Mouse (Mus musculus) MEL (cell line): ENCODE results near the gene Gm10912. TPM values are rescaled to one million over a fixed set of nuclear protein-coding genes. Genes with fewer than 3 reads are reported as not detected.

Source experiments
- DNase-seq: peaks from one replicate; pipeline ENCODE4 v3.0.0; 2011; ENCODE audit warnings: low read depth, low spot score
- H3K27ac ChIP-seq: 2 replicates; pipeline ENCODE4 v1.5.1; 2012; ENCODE audit warnings: low read depth, mild to moderate bottlenecking, control low read depth, low read length, moderate library complexity; ENCODE audit not compliant: control insufficient read depth
- H3K27me3 ChIP-seq, 2 experiments: fragments of 150-350 bp in 1 of 2; sonication (generic) in 1 of 2; 2 replicates each; pipeline ENCODE4 v1.6.1; 2012; ENCODE audit warnings: low read length in 2 of 2, mild to moderate bottlenecking in 2 of 2, improper control_type of control experiment in 1 of 2, moderate library complexity in 1 of 2; ENCODE audit not compliant: insufficient read depth in 2 of 2, control insufficient read depth in 1 of 2
- H3K36me3 ChIP-seq, 2 experiments: 2 replicates each; pipeline ENCODE4 v1.6.1; 2012 to 2014; ENCODE audit warnings: low read length in 2 of 2, improper control_type of control experiment in 1 of 2, inconsistent platforms in 1 of 2, mild to moderate bottlenecking in 1 of 2; ENCODE audit not compliant: insufficient read depth in 2 of 2, control insufficient read depth in 1 of 2
- H3K4me1 ChIP-seq, 2 experiments: fragments of 150-350 bp in 1 of 2; sonication (generic) in 1 of 2; 2 replicates each; pipeline ENCODE4 v1.6.1; 2012; ENCODE audit warnings: low read length in 2 of 2, improper control_type of control experiment in 1 of 2, mild to moderate bottlenecking in 1 of 2; ENCODE audit not compliant: insufficient read depth in 2 of 2, control insufficient read depth in 1 of 2
- H3K4me3 ChIP-seq, 2 experiments: fragments of 150-350 bp in 1 of 2; sonication (generic) in 1 of 2; 2 replicates each; pipeline ENCODE4 v1.5.1; 2012; ENCODE audit warnings: low read depth in 2 of 2, low read length in 2 of 2, mild to moderate bottlenecking in 2 of 2, moderate library complexity in 2 of 2, control low read depth in 1 of 2, improper control_type of control experiment in 1 of 2; ENCODE audit not compliant: control insufficient read depth in 1 of 2, insufficient read depth in 1 of 2
- H3K79me2 ChIP-seq: 2 replicates; pipeline ENCODE4 v1.6.1; 2012; ENCODE audit warnings: mild to moderate bottlenecking, low read length, moderate library complexity; ENCODE audit not compliant: control insufficient read depth, poor library complexity, insufficient read depth
- H3K9ac ChIP-seq: 2 replicates; pipeline ENCODE4 v1.6.1; 2012; ENCODE audit warnings: low read depth, mild to moderate bottlenecking, control low read depth, low read length, moderate library complexity; ENCODE audit not compliant: control insufficient read depth, poor library complexity, severe bottlenecking
- H3K9me3 ChIP-seq: fragments of 150-350 bp; sonication (generic); replicated peaks from 2 replicates; pipeline ENCODE4 v1.6.1; 2012; ENCODE audit warnings: mild to moderate bottlenecking, low read length, improper control_type of control experiment, moderate library complexity; ENCODE audit not compliant: insufficient read depth
- BHLHE40 ChIP-seq: IDR thresholded peaks from 2 replicates; pipeline ENCODE4 v1.6.1; 2012; ENCODE audit warnings: low read depth, mild to moderate bottlenecking, inconsistent platforms, low read length, improper control_type of control experiment, borderline replicate concordance
- CHD1 ChIP-seq: IDR thresholded peaks from 2 replicates; pipeline ENCODE4 v1.6.1; 2012; ENCODE audit warnings: low read depth, mild to moderate bottlenecking, inconsistent platforms, low read length, improper control_type of control experiment
- CTCF ChIP-seq, 3 experiments: IDR thresholded peaks in 2 of 3; conservative IDR thresholded peaks in 1 of 3; 2 replicates each; pipeline ENCODE4 v1.5.1; 2011 to 2012; ENCODE audit warnings: low read length in 3 of 3, low read depth in 2 of 3, mild to moderate bottlenecking in 2 of 3, improper control_type of control experiment in 1 of 3, inconsistent platforms in 1 of 3, mixed read lengths in 1 of 3, moderate library complexity in 1 of 3; ENCODE audit not compliant: control insufficient read depth in 1 of 3, insufficient read depth in 1 of 3, poor library complexity in 1 of 3, severe bottlenecking in 1 of 3
- E2F4 ChIP-seq: IDR thresholded peaks from 2 replicates; pipeline ENCODE4 v1.6.1; 2011; ENCODE audit warnings: low read depth, low read length, improper control_type of control experiment, borderline replicate concordance
- EP300 ChIP-seq, 2 experiments: IDR thresholded peaks; 2 replicates each; pipeline ENCODE4 v1.6.1; 2011; ENCODE audit warnings: improper control_type of control experiment in 2 of 2, low read length in 2 of 2, low read depth in 1 of 2, mild to moderate bottlenecking in 1 of 2
- GABPA ChIP-seq: IDR thresholded peaks from 2 replicates; pipeline ENCODE4 v1.6.1; 2012; ENCODE audit warnings: low read depth, mild to moderate bottlenecking, inconsistent platforms, low read length, improper control_type of control experiment, moderate library complexity
- JUND ChIP-seq: IDR thresholded peaks from 2 replicates; pipeline ENCODE4 v1.6.1; 2011; ENCODE audit warnings: low read depth, mild to moderate bottlenecking, improper control_type of control experiment, low read length
- MAX ChIP-seq: IDR thresholded peaks from 2 replicates; pipeline ENCODE4 v1.6.1; 2011; ENCODE audit warnings: low read length, improper control_type of control experiment
- MAZ ChIP-seq: IDR thresholded peaks from 2 replicates; pipeline ENCODE4 v1.6.1; 2012; ENCODE audit warnings: low read depth, mild to moderate bottlenecking, inconsistent platforms, low read length, improper control_type of control experiment
- NELFE ChIP-seq: IDR thresholded peaks from 2 replicates; pipeline ENCODE4 v1.6.1; 2011; ENCODE audit warnings: low read depth, low read length, improper control_type of control experiment
- POLR2A ChIP-seq, 2 experiments: IDR thresholded peaks; 2 replicates each; pipeline ENCODE4 v1.6.1; 2011 to 2012; ENCODE audit warnings: low read length in 2 of 2, mild to moderate bottlenecking in 2 of 2, control low read depth in 1 of 2, improper control_type of control experiment in 1 of 2, low read depth in 1 of 2, moderate library complexity in 1 of 2; ENCODE audit not compliant: control insufficient read depth in 1 of 2, insufficient read depth in 1 of 2, poor library complexity in 1 of 2
- POLR2AphosphoS2 ChIP-seq: IDR thresholded peaks from 2 replicates; pipeline ENCODE4 v1.6.1; 2011; ENCODE audit warnings: low read length, improper control_type of control experiment
- SIN3A ChIP-seq: IDR thresholded peaks from 2 replicates; pipeline ENCODE4 v1.6.1; 2012; ENCODE audit warnings: low read length, improper control_type of control experiment, inconsistent platforms
- TAL1 ChIP-seq: IDR thresholded peaks from 2 replicates; pipeline ENCODE4 v1.6.1; 2012; ENCODE audit warnings: mild to moderate bottlenecking, inconsistent platforms, low read length, moderate library complexity, mixed read lengths
- TBP ChIP-seq: IDR thresholded peaks from 2 replicates; pipeline ENCODE4 v1.8.0; 2011; ENCODE audit warnings: low read depth, low read length, improper control_type of control experiment
- TCF12 ChIP-seq: IDR thresholded peaks from 2 replicates; pipeline ENCODE4 v1.6.1; 2014; ENCODE audit warnings: low read depth, mild to moderate bottlenecking, inconsistent platforms, low read length, improper control_type of control experiment, moderate library complexity
- ZKSCAN1 ChIP-seq: IDR thresholded peaks from 2 replicates; pipeline ENCODE4 v1.6.1; 2012; ENCODE audit warnings: low read depth, mild to moderate bottlenecking, inconsistent platforms, low read length, improper control_type of control experiment, moderate library complexity
- polyA plus RNA-seq, 2 experiments: library from polyadenylated mRNA; stranded (reverse) in 1 of 2; unstranded in 1 of 2; fragments of >175 nt in 1 of 2; fragments of >200 nt in 1 of 2; gene quantifications; 2 replicates each; pipeline versions ENCODE4 v1.2.1 to v1.2.4; 2012; ENCODE audit warnings: low replicate concordance in 2 of 2, low read depth in 1 of 2; ENCODE audit not compliant: insufficient read length in 2 of 2, insufficient read depth in 1 of 2, missing spikeins in 1 of 2
- total RNA-seq: library from RNA; depleted of rRNA; stranded (reverse); fragments of 300-350 nt; gene quantifications from 2 replicates; pipeline ENCODE4 v1.2.3, GENCODE M21; 2012

The Gm10912 gene
- total and polyA plus RNA-seq, 3 experiments, result 0.06 to 0.08 TPM; not detected in 1

DNA sequence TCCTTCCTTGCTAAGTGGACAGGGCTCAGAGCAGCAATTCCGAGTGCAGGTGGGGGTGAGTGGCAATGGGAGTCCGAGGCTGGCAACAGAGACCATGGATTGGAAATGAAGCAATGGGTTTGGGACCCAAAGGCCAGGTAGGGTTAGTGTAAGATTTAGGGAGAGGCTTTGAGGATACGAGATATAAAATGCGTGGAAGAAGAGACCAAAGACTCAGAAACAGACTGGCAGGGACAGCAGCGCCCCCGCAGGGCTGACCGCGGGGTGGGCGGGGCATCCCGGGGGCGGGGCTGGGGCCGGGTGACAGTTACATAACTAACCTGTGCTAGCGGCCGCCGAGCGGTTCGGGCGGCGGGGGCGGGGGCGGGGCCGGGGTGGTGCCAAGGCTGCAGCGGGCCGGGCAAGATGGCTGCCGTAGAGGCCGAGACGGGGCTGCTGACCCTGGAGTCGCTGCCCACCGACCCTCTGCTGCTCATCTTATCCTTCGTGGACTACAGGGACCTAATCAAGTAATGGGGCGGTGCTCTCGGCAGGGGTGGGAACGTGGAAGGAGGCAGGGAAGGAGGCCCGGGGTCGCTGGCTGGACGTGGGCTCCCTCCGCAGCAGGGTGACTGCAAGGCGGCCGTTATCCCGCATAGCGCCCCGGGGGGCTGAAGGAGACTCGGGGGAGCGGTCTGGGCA lies 38.0 kb upstream of the Gm10912 start, which contains the start of gene Fbxo3:
TSS of gene Fbxo3 (plus strand) at position 264 of the 681 bp plus-strand sequence.
- peaks cover 0 to 16% of the 10 kb centered on the region in 2 experiments; a peak in 2 of 4 replicates for H3K36me3 ChIP-seq
- peaks cover 16% of the 10 kb centered on the region for H3K79me2 ChIP-seq
- peak within 1 kb of the TSS; percentile 97 to 100 for H3K4me3 ChIP-seq
- DNase-seq, result peak; percentile 92
- peaks cover 8 to 11% of the 10 kb centered on the region in 2 experiments for H3K4me1 ChIP-seq
- H3K27me3 ChIP-seq, result no peaks in the 10 kb centered on the region
- TF ChIP-seq EP300 (IDR thresholded peaks at IDR 0.05; ENCODE audit: low read depth in 1 of 2, low read length in 2 of 2), result no peak
- TF ChIP-seq MAX, result no peak
- TF ChIP-seq ZKSCAN1, result no peak
- no peak for TF ChIP-seq E2F4
- 0 out of 2 replicates have a peak, but pooled peaks have one; percentile 6 for TF ChIP-seq TBP
- 0 out of 2 replicates have a peak, but pooled peaks have one; percentile 29 for TF ChIP-seq TCF12
- peak; percentile 68 to 73 for TF ChIP-seq POLR2A (IDR thresholded peaks at IDR 0.05; ENCODE audit: control insufficient read depth in 1 of 2, insufficient read depth in 1 of 2, low read depth in 1 of 2, low read length in 2 of 2, poor library complexity in 1 of 2)
- 0 out of 2 replicates have a peak, but pooled peaks have one; percentile 18 for TF ChIP-seq SIN3A
- TF ChIP-seq CTCF (IDR thresholded peaks at IDR 0.05 in 2 of 3, conservative IDR thresholded peaks at IDR 0.05 in 1 of 3; ENCODE audit: control insufficient read depth in 1 of 3, insufficient read depth in 1 of 3, low read depth in 2 of 3, low read length in 3 of 3, poor library complexity in 1 of 3, severe bottlenecking in 1 of 3), result peak in 2 of 3 experiments; percentile 27 to 55; a peak in 4 of 6 replicates
- TF ChIP-seq GABPA, result no peak
- TF ChIP-seq NELFE, result peak; percentile 70
- no peak for TF ChIP-seq MAZ
- TF ChIP-seq POLR2AphosphoS2, result 0 out of 2 replicates have a peak, but pooled peaks have one; percentile 61
- no peaks in the 10 kb centered on the region for H3K9me3 ChIP-seq
- peak within 1 kb of the TSS; percentile 58 for H3K27ac ChIP-seq
- peak within 1 kb of the TSS; percentile 88 for H3K9ac ChIP-seq

- Histone ChIP-seq H3K4me1 (peaks cover 8 to 11% of the 10 kb centered on the region in 2 experiments), H3K4me3 (peak within 1 kb of the TSS; percentile 97 to 100), H3K27ac (peak within 1 kb of the TSS; percentile 58), H3K27me3 (no peaks in the 10 kb centered on the region), H3K9me3 (no peaks in the 10 kb centered on the region), H3K36me3 (peaks cover 0 to 15% of the 10 kb centered on the region in 2 experiments), H3K9ac (peak within 1 kb of the TSS; percentile 88), H3K79me2 (peaks cover 16% of the 10 kb centered on the region)
- DNase-seq, result peak; percentile 61
- TF ChIP-seq BHLHE40 (no peak), JUND (no peak), TAL1 (no peak), CHD1 (0 out of 2 replicates have a peak, but pooled peaks have one; percentile 33)
Observed at GRCm38 (mm10) chr2:104028139-104028723, 37.4 kb upstream of the Gm10912 start, which contains the start of gene 4931422A03Rik. Gene 4931422A03Rik (minus strand): TSS chr2:104028361.
